Mouse (Mus musculus) ES-E14 (cell line): Measurements from ENCODE around the gene Pop7. TPM values are rescaled to one million over a fixed set of nuclear protein-coding genes. Genes with fewer than 3 reads are reported as not detected.

ENCODE experiments used
- DNase-seq: peaks from one replicate; pipeline ENCODE4 v3.0.0-alpha.2; 2013; ENCODE audit warnings: low read depth, low spot score
- H3K27ac ChIP-seq: 2 replicates; pipeline ENCODE4 v1.5.1; 2012; ENCODE audit warnings: low read depth, mild to moderate bottlenecking, low read length, moderate library complexity, mixed read lengths; ENCODE audit not compliant: poor library complexity, insufficient read depth, severe bottlenecking
- H3K36me3 ChIP-seq: 2 replicates; pipeline ENCODE4 v1.6.1; 2012; ENCODE audit warnings: mild to moderate bottlenecking, low read length, moderate library complexity, mixed read lengths; ENCODE audit not compliant: control insufficient read depth, poor library complexity, insufficient read depth, severe bottlenecking
- H3K4me1 ChIP-seq, 2 experiments: fragments of 150-350 bp in 1 of 2; sonication (generic) in 1 of 2; 2 replicates each; pipeline ENCODE4 v1.6.1; 2012; ENCODE audit warnings: low read length in 2 of 2, mild to moderate bottlenecking in 1 of 2, mixed read lengths in 1 of 2; ENCODE audit not compliant: control insufficient read depth in 2 of 2, insufficient read depth in 2 of 2, poor library complexity in 1 of 2
- H3K4me3 ChIP-seq, 2 experiments: fragments of 150-350 bp in 1 of 2; sonication (generic) in 1 of 2; 2 replicates each; pipeline ENCODE4 v1.5.1; 2012; ENCODE audit warnings: low read length in 2 of 2, low read depth in 1 of 2, mild to moderate bottlenecking in 1 of 2, mixed read lengths in 1 of 2; ENCODE audit not compliant: insufficient read depth in 1 of 2, poor library complexity in 1 of 2, severe bottlenecking in 1 of 2
- H3K9ac ChIP-seq: 2 replicates; pipeline ENCODE4 v1.6.1; 2012; ENCODE audit warnings: low read depth, mild to moderate bottlenecking, low read length, mixed read lengths; ENCODE audit not compliant: poor library complexity, insufficient read depth, severe bottlenecking
- H3K9me3 ChIP-seq: fragments of 150-350 bp; sonication (generic); 2 replicates; pipeline ENCODE4 v1.6.1; 2012; ENCODE audit warnings: low read depth, mild to moderate bottlenecking, low read length; ENCODE audit not compliant: control insufficient read depth, insufficient read depth
- CHD2 ChIP-seq: IDR thresholded peaks from 2 replicates; pipeline ENCODE4 v1.6.1; 2014; ENCODE audit warnings: mild to moderate bottlenecking, low read depth, low read length, inconsistent platforms
- HCFC1 ChIP-seq: IDR thresholded peaks from 2 replicates; pipeline ENCODE4 v1.6.1; 2012; ENCODE audit warnings: low read length, inconsistent platforms, borderline replicate concordance; ENCODE audit not compliant: insufficient read depth
- MAFK ChIP-seq: IDR thresholded peaks from 2 replicates; pipeline ENCODE4 v1.6.1; 2014; ENCODE audit warnings: mild to moderate bottlenecking, low read depth, low read length, inconsistent platforms; ENCODE audit not compliant: insufficient read depth
- ZC3H11A ChIP-seq: IDR thresholded peaks from 2 replicates; pipeline ENCODE4 v1.6.1; 2012; ENCODE audit warnings: low read depth, mild to moderate bottlenecking, inconsistent platforms, low read length, borderline replicate concordance
- ZNF384 ChIP-seq: IDR thresholded peaks from 2 replicates; pipeline ENCODE4 v1.6.1; 2012; ENCODE audit warnings: low read depth, low read length, inconsistent platforms
- in situ Hi-C, 2 experiments: fragments of 600-800 bp; cut with MboI; formaldehyde crosslinking; loops; one replicate each; pipeline ENCODE4 v1.15.1; 2025; ENCODE audit warnings: low sequenced_read_pairs in 2 of 2, inconsistent platforms in 1 of 2; ENCODE audit not compliant: unreplicated experiment in 2 of 2
- total RNA-seq: library from RNA; depleted of rRNA; stranded (reverse); fragments of 300-350 nt; gene quantifications from 2 replicates; pipeline ENCODE4 v1.2.3, GENCODE M21; 2012

Pop7 gene
- total RNA-seq, 1 experiment = 41.7 TPM

GRCm38 (mm10) chr5:137487616-137488015 is 14.7 kb downstream of the Pop7 start:
- H3K9me3 ChIP-seq = no peaks in the 10 kb centered on the region
- in situ Hi-C loops = no loop called here

GRCm38 (mm10) chr5:137485851-137486155 is 16.5 kb downstream of the Pop7 start:
- TF ChIP-seq ZNF384 (no peak), HCFC1 (no peak), ZC3H11A (no peak), CHD2 (no peak), MAFK (no peak)
- peak overlapping the region; percentile 56 to 57 for H3K4me3 ChIP-seq
- H3K36me3 ChIP-seq = no peaks in the 10 kb centered on the region
- DNase-seq = no peak
- H3K9me3 ChIP-seq = no peaks in the 10 kb centered on the region
- in situ Hi-C loops = no loop called here
- peak overlapping the region; percentile 39 for H3K9ac ChIP-seq
- H3K4me1 ChIP-seq = peaks cover 0 to 3% of the 10 kb centered on the region in 2 experiments; a peak in 2 of 4 replicates
- H3K27ac ChIP-seq = no peak overlapping the region

More at GRCm38 (mm10) chr5:137487616-137488015, 14.7 kb downstream of the Pop7 start:
- Histone ChIP-seq H3K4me3 (no peak overlapping the region), H3K4me1 (peaks cover 0 to 3% of the 10 kb centered on the region in 2 experiments; a peak in 2 of 4 replicates), H3K36me3 (no peaks in the 10 kb centered on the region), H3K9ac (no peak overlapping the region), H3K27ac (no peak overlapping the region)
- DNase-seq = peak; percentile 48
- TF ChIP-seq ZC3H11A (0 out of 2 replicates have a peak, but pooled peaks have one; percentile 21), MAFK (no peak)

GRCm38 (mm10) chr5:137485071-137485850 is 17.1 kb downstream of the Pop7 start:
- no peaks in the 10 kb centered on the region for H3K36me3 ChIP-seq
- H3K4me3 ChIP-seq = peak overlapping the region; percentile 56 to 57
- H3K4me1 ChIP-seq = peaks cover 0 to 3% of the 10 kb centered on the region in 2 experiments; a peak in 2 of 4 replicates
- no peak for TF ChIP-seq ZNF384
- no peak overlapping the region for H3K27ac ChIP-seq
- in situ Hi-C loops = no loop called here
- H3K9ac ChIP-seq = peak overlapping the region; percentile 39
- H3K9me3 ChIP-seq = no peaks in the 10 kb centered on the region
- no peak for DNase-seq

GRCm38 (mm10) chr5:137481897-137482296 is 20.4 kb downstream of the Pop7 start:
- in situ Hi-C loops = no loop called here
- H3K27ac ChIP-seq = no peak overlapping the region
- no peaks in the 10 kb centered on the region for H3K9me3 ChIP-seq
- no peak overlapping the region for H3K9ac ChIP-seq
- TF ChIP-seq ZC3H11A (no peak), MAFK (no peak), HCFC1 (no peak)
- no peak for DNase-seq
- H3K36me3 ChIP-seq = no peaks in the 10 kb centered on the region
- H3K4me1 ChIP-seq = peaks cover 0 to 3% of the 10 kb centered on the region in 2 experiments; a peak in 2 of 4 replicates
- no peak overlapping the region for H3K4me3 ChIP-seq

GRCm38 (mm10) chr5:137481138-137481537 is 21.2 kb downstream of the Pop7 start:
- TF ChIP-seq ZNF384 (peak; percentile 98), CHD2 (no peak), ZC3H11A (peak; percentile 47)
- in situ Hi-C loops = no loop called here
- peak; percentile 78 for DNase-seq

More at GRCm38 (mm10) chr5:137481138-137481537, 21.2 kb downstream of the Pop7 start:
- Histone ChIP-seq H3K4me3 (no peak overlapping the region), H3K27ac (no peak overlapping the region), H3K4me1 (peaks cover 0 to 3% of the 10 kb centered on the region in 2 experiments; a peak in 2 of 4 replicates), H3K36me3 (no peaks in the 10 kb centered on the region), H3K9me3 (no peaks in the 10 kb centered on the region), H3K9ac (no peak overlapping the region)
